11 mouse cellular contexts compared by ENCODE assay signal in genomic region chr13:83450820-83451219, GRCm38 (mm10). TPM values are rescaled to one million over a fixed set of nuclear protein-coding genes. Genes with fewer than 3 reads are reported as not detected.
DNase-seq lines count a peak whose midpoint lies in the region; ATAC-seq lines count a peak whose summit lies in the region.
"Had no signal": no experiment of that assay in that cellular context is flagged by ENCODE, and none has a peak within 500 bp of the region (broad histone marks: within the 10 kb centered on the region; RNA-seq: fewer than 3 reads in every experiment).

No protein-coding gene starts in this region.

- H3K4me2 ChIP-seq in limb, embryonic 13.5 days (replicated peaks) = no peak overlapping the region
- H3K4me2 ChIP-seq: heart, embryonic 12.5 days had no signal

- no peaks in the 10 kb centered on the region for H3K9me3 ChIP-seq in limb, embryonic 13.5 days
- H3K9me3 ChIP-seq: heart, embryonic 12.5 days had no signal

- no peak overlapping the region for H3K9ac ChIP-seq in limb, embryonic 13.5 days
- H3K9ac ChIP-seq: heart, embryonic 12.5 days had no signal

- intact Hi-C loops in heart, postnatal 10 days (cut with DNase I) = no loop called here

- H3K4me3 ChIP-seq in limb, embryonic 13.5 days = no peak overlapping the region
- H3K4me3 ChIP-seq: heart, embryonic 12.5 days had no signal

- H3K36me3 ChIP-seq in limb, embryonic 13.5 days = no peaks in the 10 kb centered on the region
- H3K36me3 ChIP-seq: heart, embryonic 12.5 days had no signal

- no peaks in the 10 kb centered on the region for H3K4me1 ChIP-seq in limb, embryonic 13.5 days

- peak; percentile 13 to 34 for DNase-seq in heart, postnatal 10 days
- DNase-seq in heart, adult 8-10 months (ENCODE audit: low spot score) = no peak
- DNase-seq in NIH3T3 (ENCODE audit: low read depth) = peak; percentile 4
- peak; percentile 1 for DNase-seq in embryo, embryonic 9.5 days (ENCODE audit: extremely low spot score)
- no peak for DNase-seq in cerebellum, postnatal 36 days
- DNase-seq in ovary, adult 18-20 months (ENCODE audit: low spot score) = no peak
- DNase-seq: layer of hippocampus, adult 9-11 months had no signal

- H3K27me3 ChIP-seq in limb, embryonic 13.5 days = no peaks in the 10 kb centered on the region
- H3K27me3 ChIP-seq: heart, embryonic 12.5 days had no signal

- no peak overlapping the region for H3K27ac ChIP-seq in limb, embryonic 13.5 days
- H3K27ac ChIP-seq: macrophage had no signal

- ATAC-seq in limb, embryonic 13.5 days (ENCODE audit: low FRiP score, low read depth) = peak; percentile 24; the same call in 1 of the 2 replicates
- ATAC-seq: intestine, embryonic 16.5 days had no signal

RNA-seq across cellular contexts. Expression of gene Mef2c, which starts 53.0 kb away (rescaled TPM):
- 100 to 1,000 TPM in 1 of 2 experiments, 10 to 100 TPM in 1; 84.8 to 105 TPM for total RNA-seq in heart, postnatal 10 days (2021)
- 10 to 100 TPM; 55.8 to 86.8 (median 66.9) TPM for total RNA-seq in heart, adult 8-10 months (2022)
- polyA plus RNA-seq in limb, embryonic 13.5 days (2015; fragmentation: Nextera tagmentation; extraction: Ambion mirVana) = 128 TPM in 2 replicates

Comparison
In these comparisons a context has a peak if more than half of its experiments do, and no peak if none do; other contexts are left out.
1. DNase-seq: peak in heart, postnatal 10 days (2 of 2), NIH3T3 (single experiment) and embryo, embryonic 9.5 days (single experiment); none in heart, adult 8-10 months (single experiment), cerebellum, postnatal 36 days (0 of 2) and ovary, adult 18-20 months (single experiment).